Mouse (Mus musculus): ENCODE measurements at regions not wholly inside any gene's neighbourhood (a gene's known extent, or its start where the extent isn't known, plus 50 kb on each side); places are given as distances from the start of the nearest gene placed in this dataset.
"Not testable (repeated sequence)": the region's sequence is repeated elsewhere in the genome, so short reads cannot be mapped to it uniquely, and the experiment has no call there.

DNA sequence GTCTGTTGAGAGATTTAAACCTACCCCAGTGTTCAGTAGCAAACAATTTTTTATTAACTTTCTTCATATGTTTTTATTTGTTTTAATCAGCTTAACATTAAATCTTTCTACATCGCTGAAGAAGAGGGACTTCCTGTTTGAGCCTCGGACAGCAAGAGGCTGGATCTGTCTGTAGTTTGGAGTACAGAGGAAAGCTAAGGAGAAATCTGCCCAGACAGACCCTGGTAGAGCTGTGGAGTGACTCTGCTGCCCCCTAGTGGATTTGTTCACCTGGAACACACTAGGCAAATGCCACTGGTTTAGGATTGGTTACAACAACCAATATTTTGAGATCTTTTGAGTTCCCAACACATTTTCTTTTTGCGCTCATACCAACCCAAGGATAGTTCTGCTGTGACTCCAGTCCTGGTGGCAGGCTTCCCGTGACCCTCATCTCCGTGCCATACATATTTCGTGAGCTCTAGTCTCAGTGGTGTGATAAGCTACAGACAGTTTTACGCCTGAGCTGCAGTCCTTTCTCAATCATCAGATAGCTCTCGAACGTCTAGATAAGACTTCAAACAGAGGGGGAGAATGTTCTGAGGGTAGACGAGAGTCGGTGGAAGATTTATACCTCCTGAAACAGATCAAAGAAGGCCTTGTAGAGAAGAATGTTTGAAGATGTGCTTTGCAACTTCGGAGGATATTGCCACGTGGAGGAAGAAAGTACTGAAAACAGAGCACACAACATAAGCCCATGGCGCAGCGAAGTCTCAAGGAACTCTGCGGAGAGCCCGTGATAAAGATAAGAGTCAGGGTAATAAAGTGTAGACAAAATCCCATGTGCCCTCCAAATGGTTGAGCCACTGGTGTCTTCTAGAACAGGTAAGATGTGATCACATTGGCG lies 119.0 kb upstream of the Nabp1 start:
- peak; percentile 63 for ATAC-seq

DNA sequence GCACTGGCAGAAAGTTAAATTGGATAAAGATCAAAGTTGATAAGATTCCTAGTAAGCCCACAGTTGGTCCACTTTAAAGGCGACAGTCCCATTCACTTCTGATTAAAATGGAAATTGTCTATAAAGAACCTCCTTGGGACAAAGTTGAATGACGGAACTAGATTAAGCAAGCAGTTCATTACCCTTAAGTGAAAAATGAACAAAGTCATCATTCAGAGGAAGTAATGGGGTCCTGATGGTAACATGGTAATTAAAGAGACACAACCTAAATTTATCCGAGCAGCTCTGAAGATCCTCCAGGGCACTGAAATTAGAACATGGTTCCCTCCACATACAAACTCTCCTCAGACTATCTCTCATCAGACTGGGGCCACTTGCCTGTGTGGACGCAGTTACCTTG lies 116.4 kb upstream of the Nabp1 start:
- ATAC-seq, result no peak

DNA sequence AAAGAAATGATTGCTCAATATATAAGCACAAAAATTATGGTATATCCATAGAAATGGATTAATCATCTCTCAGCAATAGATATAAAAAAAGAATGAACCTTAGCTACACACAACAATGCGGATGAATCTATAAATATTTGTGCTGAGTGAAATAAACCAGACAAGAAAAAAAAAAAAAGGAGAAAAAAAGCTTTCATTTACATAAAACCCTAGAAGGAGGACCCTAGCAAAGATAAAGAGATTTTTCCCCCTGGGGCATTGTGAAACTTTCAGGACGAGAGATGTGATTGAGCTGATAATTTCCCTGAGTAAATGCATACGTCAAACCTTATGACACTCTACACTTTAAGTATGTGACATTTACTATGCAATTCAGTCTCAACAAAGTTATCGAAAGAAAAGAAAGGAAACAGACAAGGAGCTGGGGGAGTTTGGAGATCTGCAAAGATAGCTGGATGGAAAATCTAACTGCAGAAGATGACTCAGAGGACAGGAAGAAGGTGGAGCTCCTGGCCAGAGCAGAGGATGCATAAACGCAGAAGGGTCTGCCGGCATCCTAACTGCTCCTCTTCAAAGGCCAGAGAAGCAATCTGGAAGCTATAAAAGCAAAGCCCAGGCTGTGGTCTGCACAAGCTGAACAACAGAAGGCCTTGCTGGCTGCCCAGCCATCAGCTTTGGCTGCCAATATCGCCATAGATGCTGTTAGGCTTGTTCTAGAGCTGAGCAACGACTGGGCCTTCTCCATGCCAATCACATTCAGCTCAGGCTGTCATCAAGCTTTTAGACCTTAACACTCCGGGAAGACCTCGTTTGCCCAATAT lies 115.6 kb upstream of the Nabp1 start:
- ATAC-seq, result peak; percentile 84

DNA sequence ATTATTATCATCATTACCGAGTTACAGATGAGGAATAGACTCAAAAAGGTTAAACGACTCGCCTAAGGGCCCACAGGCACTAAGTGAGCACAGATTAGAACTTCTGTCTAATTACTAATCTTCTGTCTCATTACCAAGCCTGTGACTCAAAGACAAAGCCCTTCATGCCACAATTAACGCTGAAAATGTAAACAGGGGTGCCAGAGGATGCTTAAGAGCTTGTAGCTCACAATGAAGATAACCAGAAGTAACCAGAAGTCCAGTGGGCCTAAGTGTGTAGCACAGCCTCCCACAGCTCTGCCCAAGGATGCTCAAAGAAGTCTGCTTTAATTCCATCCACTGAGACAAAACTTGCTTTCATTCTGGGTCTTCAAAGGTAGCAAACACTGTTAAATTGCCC lies 113.7 kb upstream of the Nabp1 start:
- ATAC-seq, result no peak

DNA sequence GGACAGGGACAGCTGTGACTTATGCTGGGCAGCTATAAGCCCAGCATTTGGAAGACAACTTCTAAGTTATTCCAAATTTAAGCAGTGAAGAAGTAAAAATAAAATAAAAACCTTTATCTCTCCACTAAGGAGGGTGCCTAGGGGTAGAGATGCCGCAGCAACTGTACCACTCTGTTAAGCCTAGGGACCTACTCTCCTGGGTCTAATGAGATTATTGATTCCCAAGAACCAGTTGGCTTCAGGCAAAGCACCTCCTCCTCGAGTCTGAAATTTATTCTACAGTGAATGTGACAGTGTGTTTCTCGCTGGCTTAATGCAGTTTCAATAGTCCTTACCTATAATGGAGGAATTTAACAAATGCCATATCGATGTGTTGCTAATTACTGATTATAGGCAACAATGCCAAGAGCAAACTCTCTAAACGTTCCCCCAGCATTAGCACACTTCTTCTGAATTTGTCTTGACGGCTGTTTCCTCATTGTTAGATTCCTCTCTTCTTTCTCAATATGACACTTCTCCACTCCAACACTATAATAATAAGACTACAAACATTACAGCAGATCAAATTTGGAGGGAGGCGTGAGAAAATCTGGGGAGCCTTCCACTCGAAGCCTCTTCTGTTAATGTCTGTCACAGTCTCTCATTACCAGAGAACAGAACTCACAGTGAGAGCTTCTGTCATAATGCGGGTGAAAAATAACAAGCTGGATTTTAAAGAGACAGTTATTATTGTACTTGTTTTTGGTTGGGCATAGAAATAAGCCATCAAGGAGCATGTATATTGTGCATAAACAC lies 112.6 kb upstream of the Nabp1 start:
- no peak for ATAC-seq

DNA sequence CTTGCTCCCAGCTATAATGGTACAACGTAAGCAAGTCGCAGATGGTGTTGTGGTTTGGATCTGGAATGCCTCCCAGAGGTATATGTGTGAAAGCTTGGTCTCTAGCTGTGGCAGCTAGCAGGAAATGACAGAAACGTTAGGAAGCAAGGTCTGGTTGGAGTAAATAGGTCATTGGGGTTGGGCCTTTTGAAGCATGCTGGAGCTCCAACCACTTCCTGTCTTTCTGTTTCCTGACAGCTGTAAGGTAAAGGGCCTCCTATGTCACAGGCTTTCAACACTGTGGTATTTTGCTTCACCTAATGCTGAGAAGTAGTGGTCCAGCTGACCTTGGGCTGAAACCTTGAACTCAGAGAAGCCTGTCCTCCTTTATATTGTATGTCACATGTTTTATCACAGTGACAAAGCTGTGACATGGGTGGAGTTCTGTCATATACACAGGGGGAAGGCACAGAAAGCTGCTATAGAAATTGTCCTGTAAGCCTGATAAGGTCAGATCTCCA lies 106.8 kb upstream of the Nabp1 start:
- peak; percentile 94 for ATAC-seq

DNA sequence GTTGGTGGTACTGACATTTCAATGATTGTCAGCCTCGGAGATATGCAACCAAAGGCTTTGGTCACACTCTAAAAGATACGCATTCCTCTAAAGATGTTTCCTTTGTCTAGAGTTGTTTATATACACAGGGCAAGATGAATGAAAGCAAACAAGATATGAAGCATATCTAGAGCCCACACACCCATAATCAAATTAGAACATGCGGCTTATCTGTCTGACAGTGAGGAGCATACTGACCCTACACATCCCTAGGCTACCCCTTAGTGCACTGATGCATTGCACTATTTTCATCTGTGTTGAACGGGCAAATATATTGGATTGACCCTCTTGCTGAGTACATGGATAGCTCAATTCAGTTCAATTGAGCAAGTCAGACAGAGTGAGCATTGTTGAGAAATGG lies 105.6 kb upstream of the Nabp1 start:
- ATAC-seq, result no peak

DNA sequence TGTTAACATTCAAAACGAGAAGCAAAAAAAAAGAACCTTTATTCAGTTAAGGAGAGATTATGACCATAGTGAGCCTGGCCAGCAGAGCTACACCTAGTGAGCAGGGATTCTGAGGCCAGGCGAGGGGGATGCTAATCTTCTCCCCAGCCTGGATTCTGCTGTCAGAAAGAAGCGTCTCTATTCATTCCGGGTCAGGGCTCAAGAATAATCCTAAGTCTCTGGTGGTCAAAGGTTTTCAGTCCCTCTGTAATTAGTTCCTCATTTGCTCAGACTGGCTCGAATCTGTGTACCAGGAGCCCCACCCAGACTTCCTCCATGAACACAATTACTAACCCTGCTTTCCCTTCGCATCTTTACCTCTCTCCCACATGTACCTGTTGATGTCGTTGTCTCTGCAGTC lies 101.8 kb upstream of the Nabp1 start:
- ATAC-seq, result no peak

DNA sequence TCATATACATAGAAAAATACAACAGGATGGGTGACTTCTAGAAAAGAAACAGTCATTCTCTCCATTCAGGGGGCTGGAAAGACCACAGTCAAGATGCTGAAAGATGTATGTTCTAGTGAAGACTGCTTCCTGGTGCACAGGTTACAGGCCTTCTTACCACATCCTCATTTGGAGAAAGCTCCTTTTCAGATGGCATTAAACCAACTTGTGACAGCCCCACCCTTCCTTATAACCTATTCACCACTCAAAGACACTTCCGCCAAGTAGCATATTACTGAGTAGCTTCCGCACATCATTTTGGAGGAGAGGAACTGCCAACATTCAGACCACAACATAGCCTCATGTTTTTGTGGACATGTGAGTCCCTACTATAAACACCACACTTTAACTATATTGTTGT lies 99.5 kb upstream of the Nabp1 start:
- ATAC-seq, result peak; percentile 98

DNA sequence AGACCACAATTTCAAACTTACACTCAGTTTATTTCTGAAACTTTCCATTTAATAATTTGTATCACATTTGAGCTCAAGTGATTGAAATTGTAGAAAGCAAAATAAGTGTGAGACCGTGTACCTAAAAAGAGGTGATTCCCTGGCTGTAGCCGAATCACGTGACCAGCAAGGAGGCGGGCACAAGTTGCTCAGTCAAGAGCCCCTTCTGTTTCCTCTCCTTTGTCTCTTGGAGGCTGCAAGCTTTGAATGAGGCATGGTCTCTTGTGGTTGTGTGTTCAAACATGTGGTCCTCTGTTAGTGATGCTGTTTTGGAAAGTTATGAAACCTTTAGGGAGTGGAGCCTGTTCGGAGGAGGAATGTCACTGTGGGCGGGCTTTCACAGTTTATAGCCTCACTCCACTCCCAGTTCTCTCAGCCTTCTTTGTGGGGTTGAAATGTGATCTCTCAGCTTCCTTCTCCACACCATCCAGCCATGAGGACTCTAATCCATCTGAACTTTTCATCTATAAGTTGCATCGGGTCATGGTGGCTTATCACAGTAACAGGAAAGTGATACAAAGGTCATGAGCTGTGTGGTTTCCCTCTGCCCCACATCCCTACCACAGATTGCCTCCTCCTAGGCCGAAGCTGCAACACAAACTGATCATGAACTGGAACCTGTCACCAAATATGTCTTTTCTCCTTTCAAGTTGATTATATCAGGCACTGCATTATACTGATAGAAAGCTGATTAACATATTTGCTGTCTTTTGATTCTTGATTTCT lies 94.3 kb upstream of the Nabp1 start:
- ATAC-seq, result peak; percentile 56

DNA sequence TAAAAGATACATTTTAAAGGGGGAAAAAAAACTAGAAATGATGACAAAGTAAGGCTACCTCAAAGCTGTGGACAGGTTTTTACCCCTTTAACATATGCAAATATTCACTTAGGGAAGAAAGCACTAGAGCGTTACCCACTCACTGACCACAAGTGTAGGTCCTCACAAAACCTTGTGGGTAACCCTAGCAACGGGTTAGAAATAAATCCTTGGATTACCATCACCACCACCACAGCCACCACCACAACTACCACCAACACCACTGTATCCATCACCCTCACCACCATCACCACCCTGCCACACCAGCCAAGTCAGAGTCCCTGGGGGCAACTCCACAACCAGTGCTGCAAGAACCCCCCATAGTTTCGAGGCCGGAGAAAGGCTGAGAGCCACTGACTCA lies 91.4 kb upstream of the Nabp1 start:
- no peak for ATAC-seq

DNA sequence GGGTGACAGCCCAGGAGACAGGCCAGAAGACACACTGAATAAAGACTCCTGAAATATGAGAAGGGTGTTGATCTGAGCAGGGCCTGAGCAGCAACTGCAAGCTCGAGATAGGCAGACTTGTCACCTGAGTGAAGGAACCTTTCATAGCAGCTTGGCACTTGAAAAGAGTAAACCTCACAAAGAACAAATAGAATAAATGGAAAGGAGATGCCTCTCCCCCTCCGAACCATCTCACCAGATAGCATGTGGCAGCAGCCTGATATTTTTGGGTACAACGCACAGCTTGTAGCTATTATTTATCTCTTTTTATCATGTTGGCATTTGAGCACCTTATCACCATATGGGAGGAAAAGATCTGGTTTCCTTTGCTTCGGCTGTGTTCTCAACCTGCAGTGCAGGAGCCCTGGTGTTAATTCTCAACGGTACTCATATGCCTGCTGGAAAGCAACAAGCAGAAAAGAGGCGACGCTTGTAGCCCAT lies 88.0 kb upstream of the Nabp1 start:
- no peak for ATAC-seq

DNA sequence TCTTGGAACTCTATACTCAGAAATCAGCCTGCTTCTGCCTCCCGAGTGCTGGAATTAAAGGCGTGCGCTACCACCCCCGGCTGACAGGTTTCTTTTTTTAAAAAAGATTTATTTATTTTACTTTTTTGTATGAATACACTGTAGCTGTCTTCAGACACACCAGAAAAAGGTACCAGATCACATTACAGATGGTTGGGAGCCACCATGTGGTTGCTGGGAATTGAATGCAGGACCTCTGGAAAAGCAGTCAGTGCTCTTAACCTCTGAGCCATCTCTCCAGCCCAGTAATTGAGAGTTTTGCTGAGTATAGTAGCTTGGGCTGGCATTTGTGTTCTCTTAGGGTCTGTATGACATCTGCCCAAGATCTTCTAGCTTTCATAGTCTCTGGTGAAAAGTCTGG lies 78.4 kb upstream of the Nabp1 start:
- ATAC-seq, result not testable (repeated sequence)

DNA sequence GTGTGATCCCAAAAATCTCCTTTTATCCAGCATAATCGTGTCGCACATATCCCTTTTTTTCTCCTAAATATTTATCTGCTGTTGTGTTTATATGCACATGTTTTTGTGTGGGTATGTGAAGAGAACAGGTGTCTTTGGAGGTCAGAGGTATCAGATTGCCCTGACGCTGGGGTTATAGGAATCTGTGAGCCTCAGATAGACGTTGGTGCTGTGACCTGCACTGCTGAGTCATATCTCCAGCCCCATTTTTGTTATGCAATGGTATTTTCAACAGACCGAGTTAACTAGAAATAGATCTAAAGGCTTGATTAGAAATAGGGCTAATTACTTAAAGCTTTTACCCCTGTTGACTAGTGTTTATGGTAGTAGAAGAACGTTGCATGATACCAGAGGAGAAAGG lies 75.5 kb upstream of the Nabp1 start:
- ATAC-seq, result no peak

DNA sequence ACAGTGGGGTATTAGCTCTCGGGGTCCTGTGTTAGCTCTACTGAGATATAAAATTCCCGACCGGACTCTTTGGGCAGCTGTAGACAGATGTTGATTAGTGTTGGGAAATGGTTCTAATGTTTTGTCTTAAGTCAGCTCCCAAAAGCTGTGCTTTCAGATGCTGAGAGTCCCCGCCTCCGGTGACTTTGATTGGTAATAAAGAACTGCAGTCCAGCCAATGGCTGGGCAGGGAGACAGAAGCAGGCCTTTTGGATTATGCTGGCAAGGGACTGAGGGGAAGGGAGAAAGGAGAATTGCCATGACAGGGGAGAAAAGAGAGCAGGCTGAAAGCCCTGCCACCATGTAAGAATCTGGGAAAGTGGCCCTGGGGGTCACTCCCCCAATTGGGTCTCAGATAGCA lies 73.4 kb upstream of the Nabp1 start:
- no peak for ATAC-seq

DNA sequence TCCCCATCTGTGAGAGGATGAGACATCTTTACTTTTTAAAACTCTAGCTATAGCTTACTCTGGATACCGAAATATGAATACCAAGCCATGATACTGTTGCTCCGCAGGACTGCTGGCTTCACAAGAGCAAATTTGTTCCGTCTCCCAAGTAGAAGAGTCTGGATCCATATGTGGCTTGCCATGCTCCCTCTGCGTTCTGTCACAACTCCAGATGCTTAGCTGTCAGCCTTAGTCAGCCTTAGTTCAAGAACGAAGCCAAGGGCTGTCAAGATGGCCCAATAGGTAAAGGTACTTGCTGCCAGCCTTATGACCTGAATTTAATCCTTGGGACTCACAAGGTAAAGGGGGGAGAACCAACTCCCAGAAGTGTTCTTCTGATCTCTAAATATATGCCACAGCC lies 64.6 kb upstream of the Nabp1 start:
- no peak for ATAC-seq

DNA sequence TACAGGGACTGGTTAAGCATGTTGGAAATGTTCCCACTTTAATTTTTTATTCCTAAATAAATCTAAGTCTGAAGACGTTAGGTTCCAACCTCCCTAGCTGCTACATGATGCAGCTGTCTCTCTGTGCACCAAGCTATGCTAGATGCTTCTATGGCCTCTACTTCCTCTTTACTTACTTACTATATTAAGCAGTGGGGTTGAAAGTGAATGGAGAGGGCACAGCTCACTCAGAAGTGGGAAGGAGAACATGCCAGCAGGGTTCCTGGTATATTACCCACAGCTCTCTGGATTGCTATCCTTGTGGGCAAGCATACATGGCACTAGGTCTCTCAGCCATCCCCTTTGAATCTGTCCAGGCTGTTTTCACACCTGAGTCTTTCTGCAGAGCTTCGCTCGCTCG lies 61.4 kb upstream of the Nabp1 start:
- no peak for ATAC-seq

DNA sequence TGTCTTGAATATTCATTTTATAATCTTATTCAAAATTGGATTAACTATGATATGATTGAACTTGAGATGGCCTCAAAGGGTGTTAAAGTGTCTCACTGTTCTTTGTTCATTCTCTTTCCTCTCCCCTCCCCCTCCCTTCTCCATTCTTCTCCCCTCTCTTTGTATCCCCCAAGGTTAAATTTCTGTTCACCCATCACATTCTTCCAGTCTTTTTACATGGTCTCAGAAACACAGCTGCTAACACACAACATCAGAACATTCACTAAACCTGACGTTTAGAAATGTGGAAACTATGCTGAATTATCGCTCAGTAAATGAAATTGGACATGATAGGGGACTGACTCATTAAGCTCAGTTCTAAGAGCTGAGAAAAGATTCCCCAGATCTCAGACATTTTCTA lies 60.6 kb upstream of the Nabp1 start:
- no peak for ATAC-seq

DNA sequence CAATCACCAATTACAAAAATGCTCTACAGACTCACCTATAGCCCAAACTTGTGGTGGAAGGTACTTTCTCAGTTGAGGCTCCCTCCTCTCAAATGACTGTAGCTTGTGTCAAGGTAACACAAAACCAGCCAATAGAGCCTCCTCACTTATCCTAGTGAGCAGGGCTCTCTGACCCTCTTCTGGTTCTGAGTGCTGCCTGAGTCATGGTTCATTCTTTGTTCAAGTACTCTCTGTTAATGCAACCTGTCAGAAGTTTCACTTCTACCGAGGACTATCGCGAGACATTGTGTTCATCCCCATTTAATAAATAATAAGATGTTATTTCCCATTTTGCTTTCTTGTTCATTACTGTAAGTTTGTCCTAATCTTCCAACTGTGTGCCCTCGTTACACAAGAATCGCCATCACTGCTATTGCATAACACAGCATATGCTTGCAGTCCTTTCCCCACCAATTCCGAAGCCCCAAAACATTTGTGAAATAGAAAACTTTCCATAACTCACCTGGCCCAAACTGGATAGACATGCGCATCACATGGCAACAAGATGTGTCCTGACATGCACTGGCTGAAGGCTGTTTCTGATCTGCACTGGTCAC lies 59.6 kb upstream of the Nabp1 start:
- ATAC-seq, result no peak

DNA sequence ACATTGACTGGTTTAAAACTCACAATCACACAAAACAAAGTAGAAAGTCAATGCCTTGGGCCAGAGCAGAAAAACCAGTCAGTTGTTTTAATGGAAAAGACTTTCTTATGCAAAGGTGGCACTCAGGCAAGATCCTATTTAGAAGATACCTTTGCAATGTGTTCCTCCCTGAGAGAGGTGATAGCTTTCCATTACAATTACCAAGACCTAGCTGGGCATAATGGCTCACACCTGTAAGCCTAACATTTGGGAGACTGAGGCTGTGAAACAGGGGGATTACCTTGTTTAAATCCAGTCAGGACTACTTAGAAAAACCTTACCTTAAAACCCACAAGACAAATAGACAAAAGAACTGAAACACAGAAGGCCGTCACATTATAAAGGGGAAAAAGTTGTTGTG lies 57.9 kb upstream of the Nabp1 start:
- ATAC-seq, result no peak

DNA sequence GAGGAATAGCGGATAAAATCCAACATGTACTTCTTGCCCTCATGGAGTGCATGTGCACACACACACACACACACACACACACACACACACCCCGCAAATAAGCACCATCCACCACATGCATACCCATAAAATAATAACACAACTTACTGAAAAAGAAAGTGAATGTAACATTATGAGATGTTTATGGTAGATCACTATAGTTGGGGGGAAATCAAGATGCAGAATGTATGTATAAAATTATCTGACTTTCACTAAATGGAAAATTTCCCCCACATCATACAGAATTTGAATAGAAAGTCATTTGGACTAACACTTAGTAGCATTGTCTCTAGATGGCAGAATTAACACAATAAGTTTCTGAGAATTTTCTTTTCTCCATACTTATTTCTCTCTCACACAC lies 57.2 kb upstream of the Nabp1 start:
- ATAC-seq, result peak; percentile 70

DNA sequence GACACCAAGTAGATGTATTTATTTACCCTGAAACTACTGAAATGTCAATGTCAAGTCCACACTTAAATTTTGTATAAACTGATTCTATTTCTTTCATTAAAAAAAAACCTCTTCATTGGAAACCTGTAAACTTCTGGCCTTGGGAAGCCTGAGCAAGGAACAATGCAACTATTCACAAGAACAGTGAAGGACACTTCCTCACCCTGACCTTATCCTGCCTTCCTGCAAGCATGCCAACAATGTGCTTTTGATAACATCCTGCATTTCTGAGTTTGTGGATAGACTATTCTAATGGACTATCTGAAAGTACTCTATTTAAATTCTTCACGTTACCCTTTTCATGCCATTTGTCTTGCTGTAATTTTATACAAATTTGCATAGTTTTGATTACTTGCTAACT lies 53.1 kb upstream of the Nabp1 start:
- ATAC-seq, result no peak

Measured in CD4-positive, CD25-positive, alpha-beta regulatory T cell, adult 4 months (primary cell).